Mouse (Mus musculus) bone marrow, adult 2 months (tissue): ENCODE data around the gene Pcbp3.

Source experiments
- CTCF ChIP-seq: fragments of 200-500 bp; IDR thresholded peaks from 2 replicates; pipeline ENCODE4 v1.5.1; 2011; ENCODE audit warnings: low read length, control low read depth; ENCODE audit not compliant: control insufficient read depth, insufficient read depth
- POLR2A ChIP-seq: fragments of 200-500 bp; IDR thresholded peaks from 2 replicates; pipeline ENCODE4 v1.6.1; 2011; ENCODE audit warnings: low read depth, mild to moderate bottlenecking, control low read depth, low read length, borderline replicate concordance; ENCODE audit not compliant: control insufficient read depth

- no peak for TF ChIP-seq CTCF
- TF ChIP-seq POLR2A = no peak
Measured at GRCm38 (mm10) chr10:76729631-76730620, 231.8 kb downstream of the Pcbp3 start.
